Mouse (Mus musculus) ES-E14 (cell line): ENCODE data around the gene Foxo6. TPM values are rescaled to one million over a fixed set of nuclear protein-coding genes. Genes with fewer than 3 reads are reported as not detected.

ENCODE experiments used
- DNase-seq: peaks from one replicate; pipeline ENCODE4 v3.0.0-alpha.2; 2013; ENCODE audit warnings: low read depth, low spot score
- H3K27ac ChIP-seq: 2 replicates; pipeline ENCODE4 v1.5.1; 2012; ENCODE audit warnings: low read depth, mild to moderate bottlenecking, low read length, moderate library complexity, mixed read lengths; ENCODE audit not compliant: poor library complexity, insufficient read depth, severe bottlenecking
- H3K36me3 ChIP-seq: 2 replicates; pipeline ENCODE4 v1.6.1; 2012; ENCODE audit warnings: mild to moderate bottlenecking, low read length, moderate library complexity, mixed read lengths; ENCODE audit not compliant: control insufficient read depth, poor library complexity, insufficient read depth, severe bottlenecking
- H3K4me1 ChIP-seq, 2 experiments: fragments of 150-350 bp in 1 of 2; sonication (generic) in 1 of 2; 2 replicates each; pipeline ENCODE4 v1.6.1; 2012; ENCODE audit warnings: low read length in 2 of 2, mild to moderate bottlenecking in 1 of 2, mixed read lengths in 1 of 2; ENCODE audit not compliant: control insufficient read depth in 2 of 2, insufficient read depth in 2 of 2, poor library complexity in 1 of 2
- H3K4me3 ChIP-seq, 2 experiments: fragments of 150-350 bp in 1 of 2; sonication (generic) in 1 of 2; 2 replicates each; pipeline ENCODE4 v1.5.1; 2012; ENCODE audit warnings: low read length in 2 of 2, low read depth in 1 of 2, mild to moderate bottlenecking in 1 of 2, mixed read lengths in 1 of 2; ENCODE audit not compliant: insufficient read depth in 1 of 2, poor library complexity in 1 of 2, severe bottlenecking in 1 of 2
- H3K9ac ChIP-seq: 2 replicates; pipeline ENCODE4 v1.6.1; 2012; ENCODE audit warnings: low read depth, mild to moderate bottlenecking, low read length, mixed read lengths; ENCODE audit not compliant: poor library complexity, insufficient read depth, severe bottlenecking
- H3K9me3 ChIP-seq: fragments of 150-350 bp; sonication (generic); 2 replicates; pipeline ENCODE4 v1.6.1; 2012; ENCODE audit warnings: low read depth, mild to moderate bottlenecking, low read length; ENCODE audit not compliant: control insufficient read depth, insufficient read depth
- CHD2 ChIP-seq: IDR thresholded peaks from 2 replicates; pipeline ENCODE4 v1.6.1; 2014; ENCODE audit warnings: mild to moderate bottlenecking, low read depth, low read length, inconsistent platforms
- HCFC1 ChIP-seq: IDR thresholded peaks from 2 replicates; pipeline ENCODE4 v1.6.1; 2012; ENCODE audit warnings: low read length, inconsistent platforms, borderline replicate concordance; ENCODE audit not compliant: insufficient read depth
- MAFK ChIP-seq: IDR thresholded peaks from 2 replicates; pipeline ENCODE4 v1.6.1; 2014; ENCODE audit warnings: mild to moderate bottlenecking, low read depth, low read length, inconsistent platforms; ENCODE audit not compliant: insufficient read depth
- ZC3H11A ChIP-seq: IDR thresholded peaks from 2 replicates; pipeline ENCODE4 v1.6.1; 2012; ENCODE audit warnings: low read depth, mild to moderate bottlenecking, inconsistent platforms, low read length, borderline replicate concordance
- ZNF384 ChIP-seq: IDR thresholded peaks from 2 replicates; pipeline ENCODE4 v1.6.1; 2012; ENCODE audit warnings: low read depth, low read length, inconsistent platforms
- in situ Hi-C, 2 experiments: fragments of 600-800 bp; cut with MboI; formaldehyde crosslinking; loops; one replicate each; pipeline ENCODE4 v1.15.1; 2025; ENCODE audit warnings: low sequenced_read_pairs in 2 of 2, inconsistent platforms in 1 of 2; ENCODE audit not compliant: unreplicated experiment in 2 of 2
- total RNA-seq: library from RNA; depleted of rRNA; stranded (reverse); fragments of 300-350 nt; gene quantifications from 2 replicates; pipeline ENCODE4 v1.2.3, GENCODE M21; 2012

Gene Foxo6
- total RNA-seq, 1 experiment = 0.98 TPM

- Histone ChIP-seq H3K27ac (no peak overlapping the region), H3K9me3 (no peaks in the 10 kb centered on the region), H3K36me3 (no peaks in the 10 kb centered on the region), H3K4me3 (peak overlapping the region; percentile 72), H3K9ac (peak overlapping the region; percentile 68), H3K4me1 (peaks cover 0 to 8% of the 10 kb centered on the region in 2 experiments; a peak in 2 of 4 replicates)
- DNase-seq = no peak
- TF ChIP-seq HCFC1 (no peak), CHD2 (no peak), ZNF384 (no peak), ZC3H11A (no peak), MAFK (no peak)
- in situ Hi-C loops = no loop called here
Measured at GRCm38 (mm10) chr4:120286761-120287241, 348 bp downstream of the Foxo6 start.

DNA sequence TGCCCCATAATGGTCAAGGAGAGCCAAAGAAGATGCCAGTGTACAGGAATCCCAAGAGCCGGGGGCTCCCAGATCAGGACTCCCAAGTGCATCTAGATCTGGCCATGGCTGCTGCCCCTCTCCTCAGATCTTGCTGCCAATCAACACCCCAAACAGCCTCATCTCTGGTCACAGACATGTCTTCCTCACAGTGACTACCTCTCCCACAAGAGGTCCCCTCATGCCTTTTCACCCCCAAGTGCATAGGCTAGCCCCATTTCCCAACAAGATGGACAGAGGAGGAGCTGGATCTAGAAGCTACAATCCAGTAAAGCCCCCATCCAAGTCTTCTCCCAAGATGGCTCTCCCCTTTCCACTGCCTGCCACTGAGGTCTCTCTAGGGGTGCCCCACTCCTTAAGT lies 1.4 kb downstream of the Foxo6 start:
- no peak for DNase-seq
- no peak overlapping the region for H3K9ac ChIP-seq
- no peak overlapping the region for H3K27ac ChIP-seq
- H3K36me3 ChIP-seq = no peaks in the 10 kb centered on the region
- no peak for TF ChIP-seq MAFK
- TF ChIP-seq ZNF384 = no peak
- TF ChIP-seq ZC3H11A = no peak
- no peak for TF ChIP-seq CHD2
- no peak for TF ChIP-seq HCFC1
- in situ Hi-C loops = no loop called here
- H3K4me3 ChIP-seq = no peak overlapping the region
- peaks cover 0 to 8% of the 10 kb centered on the region in 2 experiments; a peak in 2 of 4 replicates for H3K4me1 ChIP-seq
- no peaks in the 10 kb centered on the region for H3K9me3 ChIP-seq

GRCm38 (mm10) chr4:120285223-120285622 lies 1.9 kb downstream of the Foxo6 start:
- Histone ChIP-seq H3K27ac (no peak overlapping the region), H3K4me3 (no peak overlapping the region), H3K36me3 (no peaks in the 10 kb centered on the region), H3K4me1 (peaks cover 0 to 8% of the 10 kb centered on the region in 2 experiments; a peak in 2 of 4 replicates), H3K9ac (no peak overlapping the region), H3K9me3 (no peaks in the 10 kb centered on the region)
- DNase-seq = no peak
- in situ Hi-C loops = no loop called here
- TF ChIP-seq ZNF384 (no peak), HCFC1 (no peak), MAFK (no peak), ZC3H11A (no peak), CHD2 (no peak)

DNA sequence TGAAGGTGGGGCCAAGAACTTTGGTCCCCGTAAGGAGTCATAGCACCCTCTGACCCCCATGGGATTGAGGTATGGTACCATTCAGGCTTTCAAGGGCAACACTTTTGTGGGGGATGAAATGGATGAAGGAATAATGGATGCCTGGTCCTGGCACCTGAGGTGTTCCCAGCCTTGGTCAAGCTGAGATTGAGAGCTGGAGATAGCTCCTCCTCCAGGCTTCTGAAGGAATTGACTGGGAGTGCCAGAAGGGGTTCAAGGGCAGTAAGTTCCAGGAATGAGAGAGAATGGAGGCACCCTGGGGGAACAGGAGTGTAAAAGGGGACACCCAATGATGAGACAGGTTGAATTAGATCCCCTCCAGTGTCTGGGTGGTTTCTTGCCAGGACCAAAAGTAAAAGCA lies 3.0 kb downstream of the Foxo6 start:
- no peak for DNase-seq
- Histone ChIP-seq H3K4me1 (peaks cover 0 to 8% of the 10 kb centered on the region in 2 experiments; a peak in 2 of 4 replicates), H3K9ac (no peak overlapping the region), H3K9me3 (no peaks in the 10 kb centered on the region), H3K36me3 (no peaks in the 10 kb centered on the region), H3K4me3 (no peak overlapping the region), H3K27ac (no peak overlapping the region)
- in situ Hi-C loops = no loop called here
- no peak for TF ChIP-seq ZC3H11A
- TF ChIP-seq ZNF384 = 0 out of 2 replicates have a peak, but pooled peaks have one; percentile 40

GRCm38 (mm10) chr4:120283141-120283540 lies 4.0 kb downstream of the Foxo6 start:
- TF ChIP-seq ZC3H11A = no peak
- TF ChIP-seq CHD2 = no peak
- TF ChIP-seq MAFK = no peak
- no peak for TF ChIP-seq ZNF384
- TF ChIP-seq HCFC1 = no peak
- Histone ChIP-seq H3K9me3 (no peaks in the 10 kb centered on the region), H3K36me3 (no peaks in the 10 kb centered on the region), H3K4me3 (peak overlapping the region; percentile 56 to 66), H3K9ac (no peak overlapping the region), H3K27ac (no peak overlapping the region), H3K4me1 (peaks cover 0 to 8% of the 10 kb centered on the region in 2 experiments; a peak in 2 of 4 replicates)
- in situ Hi-C loops = no loop called here
- peak; percentile 59 for DNase-seq
